Mouse (Mus musculus) bone marrow macrophage, adult 2 months (primary cell): ENCODE results near the gene Gm45213.

ENCODE experiments used
- CTCF ChIP-seq: IDR thresholded peaks from 2 replicates; pipeline ENCODE4 v1.5.1; 2012; ENCODE audit warnings: low read depth, mild to moderate bottlenecking, low read length, moderate library complexity
- POLR2A ChIP-seq: IDR thresholded peaks from 2 replicates; pipeline ENCODE4 v1.6.1; 2012; ENCODE audit warnings: mild to moderate bottlenecking, low read depth, low read length, borderline replicate concordance

DNA sequence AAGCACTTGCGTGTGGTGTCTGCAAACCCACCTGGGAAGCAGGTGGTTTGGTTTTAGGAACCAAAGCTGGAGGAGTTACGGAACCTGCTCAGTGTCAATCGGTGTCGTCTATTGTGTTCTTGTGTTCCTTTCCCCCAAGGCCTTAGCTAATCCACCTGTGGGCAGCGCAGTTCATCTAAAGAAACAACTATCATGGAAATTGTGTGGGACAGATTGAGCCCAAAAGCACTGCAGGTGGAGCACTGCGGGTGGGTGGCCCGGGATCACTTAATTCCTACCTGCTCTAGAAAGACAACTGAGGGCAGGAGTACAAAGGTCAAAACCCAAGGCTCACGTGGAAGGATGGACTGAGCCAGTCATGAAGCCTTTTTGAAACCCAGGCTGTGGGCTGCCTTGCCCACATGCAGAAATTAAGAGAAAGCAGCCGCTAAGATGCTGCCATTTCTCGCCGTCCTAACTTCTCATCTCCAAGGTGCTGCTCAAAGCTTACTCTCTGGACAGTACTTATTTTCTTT lies 47.3 kb downstream of the Gm45213 start:
- TF ChIP-seq CTCF (no peak), POLR2A (no peak)
